8 mouse cellular contexts compared by ENCODE assay signal in the genomic region with DNA sequence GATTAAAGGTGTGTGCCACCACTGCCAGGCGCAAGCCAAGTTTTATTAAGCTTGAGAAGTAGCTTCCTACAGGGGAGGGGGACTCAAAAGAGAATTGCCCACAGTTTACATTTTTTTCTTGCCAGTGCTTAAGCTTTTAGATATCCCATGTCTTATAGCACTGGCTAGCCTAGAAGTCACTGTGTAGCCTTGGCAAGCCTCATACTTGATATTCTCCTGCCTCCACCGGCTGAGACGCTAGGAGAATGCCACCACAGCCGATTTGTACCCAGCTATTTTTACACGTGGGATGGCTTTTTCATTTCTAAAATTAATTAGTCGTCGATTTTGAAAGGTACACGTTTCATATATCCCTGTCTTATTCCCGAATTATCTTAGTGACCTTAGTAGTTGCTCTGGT. TPM values are rescaled to one million over a fixed set of nuclear protein-coding genes. Genes with fewer than 3 reads are reported as not detected.
A peak's percentile ranks its signal among the peaks of the same experiment; 100 is the strongest.
DNase-seq lines count a peak whose midpoint lies in the region; ATAC-seq and TF ChIP-seq lines count a peak whose summit lies in the region.

No protein-coding gene starts in this region.

- H3K4me2 ChIP-seq in liver, embryonic 12.5 days: peak overlapping the region; percentile 72

- peaks cover 7% of the 10 kb centered on the region for H3K4me1 ChIP-seq in thymus, adult 2 months (replicated peaks; ENCODE audit: control insufficient read depth, insufficient read depth, low read length)
- H3K4me1 ChIP-seq in liver, embryonic 12.5 days: peaks cover 60% of the 10 kb centered on the region

- no peak overlapping the region for H3K4me3 ChIP-seq in thymus, adult 2 months (ENCODE audit: control insufficient read depth, insufficient read depth, low read length)
- peak overlapping the region; percentile 99 for H3K4me3 ChIP-seq in liver, embryonic 12.5 days

- H3K27ac ChIP-seq in thymus, adult 2 months (ENCODE audit: control insufficient read depth, insufficient read depth, low read length): peak overlapping the region; percentile 57; the same call in 1 of the 2 replicates
- H3K27ac ChIP-seq in liver, embryonic 12.5 days: peak overlapping the region; percentile 98

- ATAC-seq in liver, embryonic 12.5 days: peak; percentile 17; the same call in 1 of the 2 replicates

- WGBS in thymus, adult 2 months: 29% methylated on average over 9 of the region's 9 CpGs
- 24% methylated on average over 9 of the region's 9 CpGs for WGBS in liver, embryonic 12.5 days (ENCODE audit: insufficient replicate concordance)

- H3K36me3 ChIP-seq in thymus, adult 2 months (ENCODE audit: control insufficient read depth, insufficient read depth, low read length): peaks cover 61% of the 10 kb centered on the region
- peaks cover 78% of the 10 kb centered on the region for H3K36me3 ChIP-seq in liver, embryonic 12.5 days

- no peaks in the 10 kb centered on the region for H3K27me3 ChIP-seq in thymus, adult 2 months (ENCODE audit: control insufficient read depth, insufficient read depth, low read length)
- H3K27me3 ChIP-seq in liver, embryonic 12.5 days (replicated peaks): no peaks in the 10 kb centered on the region

- no peak for TF ChIP-seq POLR2A in thymus, adult 2 months (IDR thresholded peaks at IDR 0.05; ENCODE audit: control insufficient read depth, extremely low read depth, insufficient read depth, low read length, poor library complexity)

- no peaks in the 10 kb centered on the region for H3K9me3 ChIP-seq in liver, embryonic 12.5 days (replicated peaks)

- DNase-seq in cerebellum, adult 9-10 months: peak; percentile 56
- DNase-seq in cerebellum, adult 18-20 months: no peak
- DNase-seq in thymus, adult 2 months: no peak
- no peak for DNase-seq in thymus, postnatal 4 days
- DNase-seq in embryo, embryonic 9.5 days (ENCODE audit: extremely low spot score): no peak
- no peak for DNase-seq in embryo, embryonic 10.5 days (ENCODE audit: low spot score)
- no peak for DNase-seq in c-Kit-positive CD71-positive TER-119-positive erythroid progenitor cells, embryonic 14.5 days (ENCODE audit: low spot score)

- no peak for TF ChIP-seq CTCF in thymus, adult 2 months (IDR thresholded peaks at IDR 0.05; ENCODE audit: borderline replicate concordance, control insufficient read depth, extremely low read depth, insufficient read depth, low read length, poor library complexity)

- H3K9ac ChIP-seq in liver, embryonic 12.5 days: peak overlapping the region; percentile 91

RNA-seq across cellular contexts. Expression of a gene that starts 0.5 kb away (rescaled TPM):
- polyA plus RNA-seq in thymus, adult 2 months (2012; rRNA removed): 36.8 and 42.8 TPM in 2 replicates
- 70.8 and 72.8 TPM in 2 replicates for polyA plus RNA-seq in liver, embryonic 12.5 days (2016; fragmentation: Nextera tagmentation; extraction: Ambion mirVana)

RNA-seq across cellular contexts. Expression of a gene that starts 6.8 kb away (rescaled TPM):
- polyA plus RNA-seq in thymus, adult 2 months (2012; rRNA removed): 1,774 and 1,821 TPM in 2 replicates
- polyA plus RNA-seq in liver, embryonic 12.5 days (2016; fragmentation: Nextera tagmentation; extraction: Ambion mirVana): 310 and 322 TPM in 2 replicates

RNA-seq across cellular contexts. Expression of a gene that starts 15.4 kb away (rescaled TPM):
- 196 and 226 TPM in 2 replicates for polyA plus RNA-seq in thymus, adult 2 months (2012; rRNA removed)
- 94.2 and 94.9 TPM in 2 replicates for polyA plus RNA-seq in liver, embryonic 12.5 days (2016; fragmentation: Nextera tagmentation; extraction: Ambion mirVana)
